Comparison of ENCODE assay signal across 12 mouse cellular contexts in genomic region chr8:71471861-71472260, GRCm38 (mm10).
"Had no signal": no experiment of that assay in that cellular context is flagged by ENCODE, and none has a peak within 500 bp of the region (broad histone marks: within the 10 kb centered on the region; RNA-seq: fewer than 3 reads in every experiment).

No protein-coding gene starts in this region.

- DNase-seq: liver, postnatal 0 days; lung, adult 2 months; lung, postnatal 14 days; lung, postnatal 36 days; retina, postnatal 1 day; right cerebral cortex, adult 18-20 months; right cerebral cortex, postnatal 25 days; right cerebral cortex, postnatal 4 days; spleen, adult 18-20 months; thymus, adult 18-20 months; thymus, postnatal 14 days; thymus, postnatal 36 days had no signal
